Mouse (Mus musculus) cerebellum, postnatal 4 days (tissue): ENCODE measurements around the gene 4933414I15Rik.

Source experiments
- DNase-seq, 2 experiments: peaks; one replicate each; pipeline ENCODE4 v3.0.0; 2022; ENCODE audit warnings: low spot score in 2 of 2, mixed read lengths in 1 of 2

4933414I15Rik gene

GRCm38 (mm10) chr11:50943506-50943905 is at the start of gene 4933414I15Rik:
Gene 4933414I15Rik (minus strand): TSS chr11:50943765.
- no peak for DNase-seq

GRCm38 (mm10) chr11:50981667-50982066 is 38.1 kb upstream of the 4933414I15Rik start, which contains the start of gene Olfr1377:
Gene Olfr1377 (plus strand): TSS chr11:50981967.
- DNase-seq: no peak

- no peak for DNase-seq
Measured at GRCm38 (mm10) chr11:50977216-50977615, 33.7 kb upstream of the 4933414I15Rik start.

GRCm38 (mm10) chr11:50966230-50966629 is 22.7 kb upstream of the 4933414I15Rik start, which contains the start of gene Olfr1378:
Gene Olfr1378 (plus strand): TSS chr11:50966530.
- DNase-seq: no peak

- DNase-seq: no peak
Measured at GRCm38 (mm10) chr11:50964886-50965285, 21.3 kb upstream of the 4933414I15Rik start.

GRCm38 (mm10) chr11:50953665-50954064 is 10.1 kb upstream of the 4933414I15Rik start, which contains the start of gene Prop1:
Gene Prop1 (minus strand): TSS chr11:50953765.
- DNase-seq: no peak

- no peak for DNase-seq
Measured at GRCm38 (mm10) chr11:50952290-50952689, 8.7 kb upstream of the 4933414I15Rik start.

GRCm38 (mm10) chr11:50942386-50942785 is 1.2 kb downstream of the 4933414I15Rik start:
- no peak for DNase-seq

GRCm38 (mm10) chr11:50939621-50940366 is 3.8 kb downstream of the 4933414I15Rik start:
- DNase-seq: peak in 1 of 2 experiments; percentile 22

- no peak for DNase-seq
Measured at GRCm38 (mm10) chr11:50938435-50938834, 5.1 kb downstream of the 4933414I15Rik start.

- no peak for DNase-seq
Measured at GRCm38 (mm10) chr11:50932040-50932439, 11.5 kb downstream of the 4933414I15Rik start.

- DNase-seq: peak; percentile 61 to 82
Measured at GRCm38 (mm10) chr11:50931451-50931866, 12.1 kb downstream of the 4933414I15Rik start, which contains the start of gene Zfp354b. Gene Zfp354b (minus strand): TSS chr11:50931633.

GRCm38 (mm10) chr11:50931021-50931420 is 12.5 kb downstream of the 4933414I15Rik start:
- DNase-seq: no peak

- DNase-seq: no peak
Measured at GRCm38 (mm10) chr11:50930469-50931014, 13.0 kb downstream of the 4933414I15Rik start.

GRCm38 (mm10) chr11:50915671-50916320 is 27.8 kb downstream of the 4933414I15Rik start, which contains the start of gene Zfp2:
Gene Zfp2 (minus strand): TSS chr11:50916165.
- peak; percentile 85 to 90 for DNase-seq

- DNase-seq: no peak
Measured at GRCm38 (mm10) chr11:50914461-50914860, 29.1 kb downstream of the 4933414I15Rik start.

- no peak for DNase-seq
Measured at GRCm38 (mm10) chr11:50913301-50913700, 30.3 kb downstream of the 4933414I15Rik start.

- no peak for DNase-seq
Measured at GRCm38 (mm10) chr11:50908136-50908535, 35.4 kb downstream of the 4933414I15Rik start.

- DNase-seq: no peak
Measured at GRCm38 (mm10) chr11:50897359-50897758, 46.2 kb downstream of the 4933414I15Rik start.

GRCm38 (mm10) chr11:50892441-50892840 is 51.1 kb downstream of the 4933414I15Rik start:
- no peak for DNase-seq
